Mouse (Mus musculus) CH12.LX (cell line): ENCODE results near the gene Camta1. TPM values are rescaled to one million over a fixed set of nuclear protein-coding genes. Genes with fewer than 3 reads are reported as not detected.

ENCODE experiments used
- DNase-seq: peaks from one replicate; pipeline ENCODE4 v3.0.0-alpha.2; 2013; ENCODE audit errors: extremely low read depth
- H3K27ac ChIP-seq: 2 replicates; pipeline ENCODE4 v1.5.1; 2012; ENCODE audit warnings: low read depth, mild to moderate bottlenecking, control low read depth, moderate library complexity; ENCODE audit not compliant: insufficient read depth
- H3K27me3 ChIP-seq: replicated peaks from 2 replicates; pipeline ENCODE3; 2012; ENCODE audit warnings: inconsistent platforms
- H3K36me3 ChIP-seq, 2 experiments: replicated peaks in 1 of 2; 2 replicates each; pipeline versions ENCODE3 to v1.6.1; 2012; ENCODE audit warnings: inconsistent platforms in 1 of 2, low read length in 1 of 2, mild to moderate bottlenecking in 1 of 2, mixed read lengths in 1 of 2, moderate library complexity in 1 of 2; ENCODE audit not compliant: control insufficient read depth in 1 of 2, insufficient read depth in 1 of 2
- H3K4me1 ChIP-seq, 2 experiments: 2 replicates each; pipeline ENCODE4 v1.6.1; 2012; ENCODE audit warnings: inconsistent platforms in 1 of 2, moderate library complexity in 1 of 2; ENCODE audit not compliant: insufficient read depth in 2 of 2, control insufficient read depth in 1 of 2
- H3K4me2 ChIP-seq: 2 replicates; pipeline ENCODE4 v1.6.1; 2012; ENCODE audit warnings: low read depth, mild to moderate bottlenecking, control low read depth; ENCODE audit not compliant: poor library complexity, insufficient read depth, severe bottlenecking
- H3K4me3 ChIP-seq, 3 experiments: fragments of 150-350 bp in 1 of 3; sonication (generic) in 1 of 3; replicated peaks in 1 of 3; 2 replicates each; pipeline versions ENCODE3 to v1.5.1; 2011 to 2012; ENCODE audit warnings: low read depth in 2 of 3, low read length in 2 of 3, mild to moderate bottlenecking in 2 of 3, moderate library complexity in 2 of 3, control low read depth in 1 of 3, improper control_type of control experiment in 1 of 3, inconsistent platforms in 1 of 3, mixed read lengths in 1 of 3; ENCODE audit not compliant: poor library complexity in 1 of 3
- H3K79me2 ChIP-seq: replicated peaks from 2 replicates; pipeline ENCODE4 v1.6.1; 2012; ENCODE audit warnings: mild to moderate bottlenecking, moderate library complexity; ENCODE audit not compliant: control insufficient read depth, poor library complexity, insufficient read depth, severe bottlenecking; ENCODE audit errors: extremely low read depth
- H3K9ac ChIP-seq: 2 replicates; pipeline ENCODE4 v1.6.1; 2012; ENCODE audit warnings: low read depth, mild to moderate bottlenecking, control low read depth, moderate library complexity; ENCODE audit not compliant: insufficient read depth
- H3K9me3 ChIP-seq: replicated peaks from 2 replicates; pipeline ENCODE3; 2012; ENCODE audit warnings: low read length, inconsistent platforms, mixed read lengths
- BHLHE40 ChIP-seq: IDR thresholded peaks from 2 replicates; pipeline ENCODE4 v1.6.1; 2011; ENCODE audit warnings: mild to moderate bottlenecking, low read depth, low read length, improper control_type of control experiment
- CHD1 ChIP-seq: IDR thresholded peaks from 2 replicates; pipeline ENCODE4 v1.6.1; 2012; ENCODE audit warnings: low read depth, low read length, improper control_type of control experiment, inconsistent platforms
- CHD2 ChIP-seq: IDR thresholded peaks from 2 replicates; pipeline ENCODE4 v1.6.1; 2011; ENCODE audit warnings: low read length, improper control_type of control experiment
- CTCF ChIP-seq, 2 experiments: IDR thresholded peaks in 1 of 2; conservative IDR thresholded peaks in 1 of 2; 2 replicates each; pipeline ENCODE4 v1.5.1; 2011 to 2012; ENCODE audit warnings: low read depth in 2 of 2, low read length in 2 of 2, improper control_type of control experiment in 1 of 2, inconsistent platforms in 1 of 2, mild to moderate bottlenecking in 1 of 2, moderate library complexity in 1 of 2
- E2F4 ChIP-seq: IDR thresholded peaks from 2 replicates; pipeline ENCODE4 v1.6.1; 2011; ENCODE audit warnings: low read depth, low read length, improper control_type of control experiment; ENCODE audit not compliant: insufficient replicate concordance
- ELF1 ChIP-seq: IDR thresholded peaks from 2 replicates; pipeline ENCODE4 v1.6.1; 2014; ENCODE audit warnings: low read depth, mild to moderate bottlenecking, inconsistent platforms, low read length, improper control_type of control experiment
- ETS1 ChIP-seq: conservative IDR thresholded peaks from 2 replicates; pipeline ENCODE4 v1.6.1; 2012; ENCODE audit warnings: low read depth, mild to moderate bottlenecking, inconsistent platforms, low read length, improper control_type of control experiment, moderate library complexity
- GABPA ChIP-seq: IDR thresholded peaks from 2 replicates; pipeline ENCODE4 v1.6.1; 2012; ENCODE audit warnings: low read depth, low read length, improper control_type of control experiment, inconsistent platforms; ENCODE audit not compliant: insufficient replicate concordance
- JUN ChIP-seq: IDR thresholded peaks from 2 replicates; pipeline ENCODE4 v1.6.1; 2011; ENCODE audit warnings: low read depth, mild to moderate bottlenecking, low read length, improper control_type of control experiment, moderate library complexity; ENCODE audit not compliant: insufficient read depth
- JUND ChIP-seq: conservative IDR thresholded peaks from 2 replicates; pipeline ENCODE4 v1.6.1; 2011; ENCODE audit warnings: low read depth, low read length, improper control_type of control experiment
- KAT2A ChIP-seq: IDR thresholded peaks from 2 replicates; pipeline ENCODE4 v1.6.1; 2012; ENCODE audit warnings: low read length, improper control_type of control experiment, inconsistent platforms; ENCODE audit not compliant: insufficient replicate concordance
- MAZ ChIP-seq: IDR thresholded peaks from 2 replicates; pipeline ENCODE4 v1.6.1; 2012; ENCODE audit warnings: low read depth, mild to moderate bottlenecking, inconsistent platforms, low read length, improper control_type of control experiment, moderate library complexity
- MXI1 ChIP-seq: IDR thresholded peaks from 2 replicates; pipeline ENCODE4 v1.6.1; 2011; ENCODE audit warnings: mild to moderate bottlenecking, low read depth, low read length, improper control_type of control experiment
- MYC ChIP-seq: IDR thresholded peaks from 2 replicates; pipeline ENCODE4 v1.6.1; 2011; ENCODE audit warnings: low read depth, mild to moderate bottlenecking, improper control_type of control experiment, low read length
- NRF1 ChIP-seq: IDR thresholded peaks from 2 replicates; pipeline ENCODE4 v1.6.1; 2014; ENCODE audit warnings: low read depth, mild to moderate bottlenecking, inconsistent platforms, low read length, improper control_type of control experiment, moderate library complexity
- RAD21 ChIP-seq: IDR thresholded peaks from 2 replicates; pipeline ENCODE4 v1.6.1; 2011; ENCODE audit warnings: low read depth, mild to moderate bottlenecking, low read length, improper control_type of control experiment, moderate library complexity
- SIN3A ChIP-seq: IDR thresholded peaks from 2 replicates; pipeline ENCODE4 v1.6.1; 2012; ENCODE audit warnings: low read length, improper control_type of control experiment, inconsistent platforms
- USF2 ChIP-seq: conservative IDR thresholded peaks from 2 replicates; pipeline ENCODE4 v1.6.1; 2011; ENCODE audit warnings: low read depth, low read length, improper control_type of control experiment
- ZC3H11A ChIP-seq: IDR thresholded peaks from 2 replicates; pipeline ENCODE4 v1.6.1; 2012; ENCODE audit warnings: low read depth, mild to moderate bottlenecking, inconsistent platforms, low read length, improper control_type of control experiment
- ZKSCAN1 ChIP-seq: IDR thresholded peaks from 2 replicates; pipeline ENCODE4 v1.6.1; 2012; ENCODE audit warnings: low read depth, inconsistent platforms, low read length, improper control_type of control experiment, borderline replicate concordance
- ZMIZ1 ChIP-seq: IDR thresholded peaks from 2 replicates; pipeline ENCODE4 v1.6.1; 2012; ENCODE audit warnings: low read depth, mild to moderate bottlenecking, inconsistent platforms, low read length, improper control_type of control experiment
- dilution Hi-C: fragments of 300-500 bp; cut with MboI; formaldehyde crosslinking; loops from 2 replicates; pipeline ENCODE4 v1.14.3; 2020; ENCODE audit warnings: low sequenced_read_pairs; ENCODE audit not compliant: extremely low pct_unique_long_range_greater_than_20kb, extremely low pct_ligation_motif_present
- in situ Hi-C: fragments of 300-500 bp; cut with MboI; formaldehyde crosslinking; loops from 3 replicates; pipeline ENCODE4 v1.14.3; 2019; ENCODE audit warnings: low sequenced_read_pairs, low pct_ligation_motif_present, low pct_unique_long_range_greater_than_20kb, mixed read lengths
- polyA plus RNA-seq: library from polyadenylated mRNA; unstranded; fragments of >175 nt; gene quantifications from 2 replicates; pipeline ENCODE4 v1.2.1, GENCODE M21; 2012; ENCODE audit warnings: low read depth; ENCODE audit not compliant: insufficient read length
- total RNA-seq, 2 experiments: library from RNA; depleted of rRNA; stranded (reverse); fragments of 300-350 nt in 1 of 2; fragments of >200 nt in 1 of 2; gene quantifications; 2 replicates each; pipeline ENCODE4 v1.2.3; 2012 to 2014

Gene Camta1
- total and polyA plus RNA-seq, 3 experiments = 9.9 to 32.5 (median 15.3) TPM

GRCm38 (mm10) chr4:151702463-151702862 is 159.2 kb downstream of the Camta1 start:
- TF ChIP-seq JUN (no peak), SIN3A (no peak), ZKSCAN1 (no peak), ZMIZ1 (no peak), USF2 (no peak), ZC3H11A (no peak), GABPA (no peak)
- Histone ChIP-seq H3K27me3 (no peaks in the 10 kb centered on the region), H3K27ac (no peak overlapping the region), H3K4me2 (no peak overlapping the region), H3K9ac (no peak overlapping the region), H3K79me2 (no peaks in the 10 kb centered on the region), H3K4me3 (no peak overlapping the region), H3K9me3 (peaks cover 95% of the 10 kb centered on the region), H3K36me3 (no peaks in the 10 kb centered on the region), H3K4me1 (no peaks in the 10 kb centered on the region)
- DNase-seq = no peak
- dilution Hi-C loops = no loop called here
- in situ Hi-C loops = no loop called here

DNA sequence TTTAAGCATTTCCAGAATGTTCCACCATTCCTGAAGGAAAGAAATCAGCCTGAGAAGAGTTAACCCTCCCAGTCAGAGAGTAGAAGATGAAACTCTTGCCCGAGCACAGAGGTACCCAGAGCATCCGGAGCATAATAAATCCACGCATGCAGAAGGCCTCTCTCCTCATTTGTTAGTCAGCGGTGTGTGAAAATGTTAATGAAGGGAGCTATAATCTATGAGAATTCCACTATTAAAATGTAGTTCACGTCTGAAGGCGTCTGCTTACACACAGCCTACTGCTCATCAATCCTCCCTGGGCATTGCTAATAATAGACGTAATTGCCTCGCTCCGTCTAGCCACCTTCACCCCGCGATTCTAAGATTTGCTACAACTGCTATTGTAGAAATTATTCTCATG is 165.7 kb downstream of the Camta1 start:
- no peak overlapping the region for H3K4me3 ChIP-seq
- H3K27me3 ChIP-seq = no peaks in the 10 kb centered on the region
- H3K9me3 ChIP-seq = peaks cover 89% of the 10 kb centered on the region
- H3K79me2 ChIP-seq = no peaks in the 10 kb centered on the region
- no peak overlapping the region for H3K4me2 ChIP-seq
- dilution Hi-C loops = no loop called here
- H3K27ac ChIP-seq = no peak overlapping the region
- no peaks in the 10 kb centered on the region for H3K4me1 ChIP-seq
- no peak for DNase-seq
- in situ Hi-C loops = no loop called here
- no peaks in the 10 kb centered on the region for H3K36me3 ChIP-seq
- H3K9ac ChIP-seq = no peak overlapping the region
- TF ChIP-seq CHD2 (no peak), ELF1 (no peak), ETS1 (no peak), JUN (no peak), ZKSCAN1 (no peak), RAD21 (no peak), JUND (no peak), ZC3H11A (no peak), CHD1 (no peak), MXI1 (no peak), ZMIZ1 (no peak), BHLHE40 (no peak), GABPA (no peak), NRF1 (no peak), MAZ (no peak), KAT2A (no peak), MYC (no peak), E2F4 (no peak), CTCF (conservative IDR thresholded peaks at IDR 0.05 in 1 of 2, IDR thresholded peaks at IDR 0.05 in 1 of 2; ENCODE audit: low read depth in 2 of 2, low read length in 2 of 2) (no peak)
